Mouse (Mus musculus) lung, postnatal 0 days (tissue): ENCODE measurements around the gene Klf9. TPM values are rescaled to one million over a fixed set of nuclear protein-coding genes. Genes with fewer than 3 reads are reported as not detected.
A peak's percentile ranks its signal among the peaks of the same experiment; 100 is the strongest.

Experiments
- ATAC-seq: fragments of 200-750 bp; cut with Nextera tagmentation; 2 replicates; pipeline ENCODE4 v1.8.0; 2017; ENCODE audit warnings: moderate library complexity
- DNase-seq: peaks from one replicate; pipeline ENCODE4 v3.0.0-alpha.2; 2016; ENCODE audit warnings: low spot score
- H3K27ac ChIP-seq: fragments of 300-500 bp; sonication (generic); 2 replicates; pipeline ENCODE4 v1.5.1; 2014; ENCODE audit warnings: antibody characterized with exemption, mild to moderate bottlenecking, low read length, mixed read lengths
- H3K27me3 ChIP-seq: fragments of 300-500 bp; sonication (generic); replicated peaks from 2 replicates; pipeline ENCODE4 v1.6.1; 2014; ENCODE audit warnings: low read length, mixed read lengths; ENCODE audit not compliant: insufficient read depth
- H3K36me3 ChIP-seq: fragments of 300-500 bp; sonication (generic); 2 replicates; pipeline ENCODE4 v1.6.1; 2014; ENCODE audit warnings: low read length, mixed read lengths; ENCODE audit not compliant: insufficient read depth
- H3K4me1 ChIP-seq: fragments of 300-500 bp; sonication (generic); 2 replicates; pipeline ENCODE4 v1.6.1; 2014; ENCODE audit warnings: antibody characterized with exemption, low read depth, low read length, mixed read lengths; ENCODE audit not compliant: insufficient read depth
- H3K4me2 ChIP-seq: fragments of 300-500 bp; sonication (generic); replicated peaks from 2 replicates; pipeline ENCODE4 v1.6.1; 2014; ENCODE audit warnings: low read depth, mild to moderate bottlenecking, low read length, moderate library complexity, mixed read lengths
- H3K4me3 ChIP-seq: fragments of 300-500 bp; sonication (generic); 2 replicates; pipeline ENCODE4 v1.5.1; 2014; ENCODE audit warnings: low read depth, low read length
- H3K9ac ChIP-seq: fragments of 300-500 bp; sonication (generic); replicated peaks from 2 replicates; pipeline ENCODE4 v1.6.1; 2014; ENCODE audit warnings: low read depth, mild to moderate bottlenecking
- H3K9me3 ChIP-seq: fragments of 300-500 bp; sonication (generic); 2 replicates; pipeline ENCODE4 v1.6.1; 2016; ENCODE audit warnings: low read length, mixed read lengths
- CTCF ChIP-seq: IDR thresholded peaks from 2 replicates; pipeline ENCODE4 v1.5.1; 2016; ENCODE audit warnings: antibody characterized with exemption, mild to moderate bottlenecking
- EP300 ChIP-seq: IDR thresholded peaks from 2 replicates; pipeline ENCODE4 v1.6.1; 2016; ENCODE audit warnings: antibody characterized with exemption, mild to moderate bottlenecking, control low read depth
- WGBS: fragments of 180-500 bp; shearing (Covaris S2); extraction: QIAGEN DNeasy Blood & Tissue Kit; methylation state at CpG from one replicate; pipeline ENCODE4 v1.1.7; 2014; 5-methylcytosine and 5-hydroxymethylcytosine counted together
- polyA plus RNA-seq: library from polyadenylated mRNA; unstranded; fragments of >200 nt; fragmentation: Nextera tagmentation; extraction: Ambion mirVana; gene quantifications from 2 replicates; pipeline ENCODE4 v1.2.1, GENCODE M21; 2015

The Klf9 gene
- polyA plus RNA-seq, 1 experiment from 2014 or later: 46.2 TPM

DNA sequence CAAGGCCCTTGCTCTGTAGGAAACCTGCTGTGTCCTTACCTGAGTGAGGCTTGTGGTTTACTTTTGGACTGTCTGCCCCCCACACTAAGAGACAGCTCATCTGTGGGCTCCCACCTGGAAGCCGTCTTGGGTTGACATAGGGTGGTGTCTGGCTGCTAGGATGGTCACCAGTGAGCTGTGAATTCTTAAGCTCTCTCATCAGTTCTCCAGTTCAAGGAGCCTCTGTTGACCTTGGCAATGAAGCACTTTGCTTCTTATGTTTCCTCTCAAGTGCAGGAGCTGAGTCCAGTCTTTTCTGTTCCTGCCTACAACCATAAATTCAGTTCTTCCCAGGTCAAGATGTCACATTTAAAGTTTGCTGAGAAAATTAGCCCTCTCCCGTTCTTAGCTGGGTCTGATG lies 34.5 kb downstream of the Klf9 start:
- no peak overlapping the region for H3K4me3 ChIP-seq
- H3K4me2 ChIP-seq: no peak overlapping the region
- ATAC-seq (peak; percentile 40; the same call in 1 of the 2 replicates), DNase-seq (peak; percentile 72)
- H3K27me3 ChIP-seq: no peaks in the 10 kb centered on the region
- H3K27ac ChIP-seq: no peak overlapping the region
- TF ChIP-seq CTCF (no peak), EP300 (peak; percentile 18; the same call in 1 of the 2 replicates)
- no peak overlapping the region for H3K9ac ChIP-seq
- WGBS: 46% methylated on average over 2 of the region's 2 CpGs
- H3K9me3 ChIP-seq: no peaks in the 10 kb centered on the region
- H3K36me3 ChIP-seq: no peaks in the 10 kb centered on the region
- H3K4me1 ChIP-seq: no peaks in the 10 kb centered on the region; the same call in 1 of the 2 replicates

DNA sequence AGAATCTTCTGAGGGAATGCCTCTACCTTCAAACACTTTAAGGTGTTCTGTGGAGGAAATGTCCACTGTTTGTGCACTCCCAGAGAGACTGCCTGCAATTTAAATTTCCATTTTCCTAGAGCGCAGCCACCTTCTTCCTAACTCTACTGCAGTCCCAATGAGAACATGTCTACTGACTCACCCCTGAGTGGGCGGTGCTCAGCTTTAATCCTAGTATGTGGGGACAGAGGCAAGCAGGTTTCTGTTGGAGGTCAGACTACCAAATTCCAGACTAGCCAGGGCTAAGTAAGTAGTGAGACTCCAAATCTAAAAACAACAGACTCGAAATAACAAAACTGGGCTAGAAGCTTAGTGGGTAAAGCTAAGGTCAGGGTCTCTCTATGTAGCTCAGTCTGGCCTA lies 37.5 kb downstream of the Klf9 start:
- DNase-seq: no peak
- TF ChIP-seq EP300: no peak
- no peak for TF ChIP-seq CTCF
- no peak overlapping the region for H3K4me2 ChIP-seq
- no peak for ATAC-seq
- H3K27ac ChIP-seq: no peak overlapping the region
- H3K27me3 ChIP-seq: no peaks in the 10 kb centered on the region
- H3K4me1 ChIP-seq: no peaks in the 10 kb centered on the region; the same call in 1 of the 2 replicates
- 97% methylated on average over 3 of the region's 3 CpGs for WGBS
- H3K4me3 ChIP-seq: no peak overlapping the region
- H3K9ac ChIP-seq: no peak overlapping the region
- H3K36me3 ChIP-seq: no peaks in the 10 kb centered on the region
- H3K9me3 ChIP-seq: no peaks in the 10 kb centered on the region

- TF ChIP-seq EP300 (no peak), CTCF (no peak)
- DNase-seq (no peak), ATAC-seq (no peak)
- H3K4me1 ChIP-seq: no peaks in the 10 kb centered on the region
- H3K27me3 ChIP-seq: no peaks in the 10 kb centered on the region
- no peak overlapping the region for H3K4me3 ChIP-seq
- H3K36me3 ChIP-seq: no peaks in the 10 kb centered on the region
- no peak overlapping the region for H3K4me2 ChIP-seq
- no peak overlapping the region for H3K27ac ChIP-seq
- no peaks in the 10 kb centered on the region for H3K9me3 ChIP-seq
- 93% methylated on average over 4 of the region's 4 CpGs for whole genome bisulfite sequencing
- no peak overlapping the region for H3K9ac ChIP-seq
Observed at GRCm38 (mm10) chr19:23183493-23183892, 42.5 kb downstream of the Klf9 start.

- no peaks in the 10 kb centered on the region for H3K4me1 ChIP-seq
- H3K27ac ChIP-seq: no peak overlapping the region
- no peak overlapping the region for H3K9ac ChIP-seq
- no peak for DNase-seq
- no peaks in the 10 kb centered on the region for H3K9me3 ChIP-seq
- H3K4me3 ChIP-seq: no peak overlapping the region
- no peak overlapping the region for H3K4me2 ChIP-seq
- H3K36me3 ChIP-seq: no peaks in the 10 kb centered on the region
- H3K27me3 ChIP-seq: no peaks in the 10 kb centered on the region
- no peak for ATAC-seq
- no peak for TF ChIP-seq EP300
- TF ChIP-seq CTCF: no peak
- 88% methylated on average over 4 of the region's 4 CpGs for WGBS
Observed at GRCm38 (mm10) chr19:23184068-23184467, 43.0 kb downstream of the Klf9 start.

DNA sequence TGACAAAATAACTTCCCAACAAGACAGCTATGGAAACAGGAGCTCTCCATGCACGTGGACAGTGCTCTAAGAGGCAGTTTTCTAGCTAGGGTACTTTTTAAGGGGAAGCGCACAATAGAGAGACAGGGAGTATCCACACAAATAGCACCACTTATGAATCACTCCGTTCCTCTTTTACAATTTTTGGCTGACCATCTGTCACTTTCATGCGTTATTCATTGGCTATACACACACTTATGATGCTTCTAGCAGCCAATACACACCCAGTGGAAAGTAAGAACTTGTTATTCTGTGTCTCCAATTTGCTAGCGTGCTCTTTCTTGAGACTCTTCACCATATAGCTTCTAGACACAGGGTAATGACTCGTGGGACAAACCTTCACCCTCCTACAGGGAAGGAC lies 46.7 kb downstream of the Klf9 start:
- Histone ChIP-seq H3K9ac (no peak overlapping the region), H3K27me3 (no peaks in the 10 kb centered on the region), H3K4me2 (no peak overlapping the region), H3K27ac (no peak overlapping the region), H3K9me3 (no peaks in the 10 kb centered on the region), H3K4me3 (no peak overlapping the region), H3K36me3 (no peaks in the 10 kb centered on the region), H3K4me1 (no peaks in the 10 kb centered on the region)
- ATAC-seq: no peak
- 81% methylated on average over 6 of the region's 6 CpGs for WGBS
- DNase-seq: no peak
- no peak for TF ChIP-seq CTCF
- no peak for TF ChIP-seq EP300

DNA sequence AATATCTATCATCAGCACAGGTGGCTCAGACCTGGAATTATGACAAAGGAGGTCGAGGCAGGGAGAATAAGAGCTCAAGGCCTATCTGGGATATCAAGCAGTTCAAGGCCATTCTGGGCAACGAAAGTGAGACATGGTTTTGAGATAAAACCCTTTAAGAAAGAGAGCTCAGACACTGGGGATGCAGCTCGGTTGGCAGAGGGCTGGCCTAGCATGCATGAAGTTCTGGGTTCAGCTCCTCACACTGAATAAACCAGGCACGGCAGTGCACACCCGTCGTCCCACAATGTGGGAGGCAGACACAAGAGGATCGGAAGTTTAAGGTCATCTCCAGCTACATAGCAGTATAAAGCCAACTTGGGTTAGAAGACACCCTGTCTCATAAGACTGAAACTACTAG lies 48.0 kb downstream of the Klf9 start:
- H3K4me1 ChIP-seq: no peaks in the 10 kb centered on the region
- 85% methylated on average over 7 of the region's 7 CpGs for WGBS
- H3K27ac ChIP-seq: no peak overlapping the region
- H3K36me3 ChIP-seq: no peaks in the 10 kb centered on the region
- no peak overlapping the region for H3K4me2 ChIP-seq
- no peaks in the 10 kb centered on the region for H3K27me3 ChIP-seq
- no peak overlapping the region for H3K9ac ChIP-seq
- H3K4me3 ChIP-seq: no peak overlapping the region
- ATAC-seq (no peak), DNase-seq (no peak)
- no peaks in the 10 kb centered on the region for H3K9me3 ChIP-seq
- TF ChIP-seq CTCF: no peak
- no peak for TF ChIP-seq EP300

DNA sequence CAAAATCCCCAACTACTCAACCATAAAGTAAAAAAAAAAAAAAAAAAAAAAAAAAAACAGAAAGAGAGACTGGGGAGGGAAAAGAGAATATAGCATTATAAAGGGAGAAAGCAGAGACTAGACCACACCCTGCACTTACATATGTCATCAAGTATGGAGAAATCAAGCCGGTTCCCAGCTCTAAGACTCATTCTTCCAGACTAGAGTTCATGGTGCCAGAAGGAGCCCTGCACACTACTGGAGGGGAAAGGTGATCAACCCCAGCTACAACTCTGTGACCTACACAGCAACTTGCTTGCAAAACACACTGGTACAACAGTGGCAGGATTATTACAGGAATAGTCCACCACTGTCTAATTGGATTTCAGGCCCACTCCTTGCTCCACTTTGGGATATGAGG lies 48.7 kb downstream of the Klf9 start:
- Histone ChIP-seq H3K9ac (no peak overlapping the region), H3K4me1 (no peaks in the 10 kb centered on the region), H3K36me3 (no peaks in the 10 kb centered on the region), H3K27me3 (no peaks in the 10 kb centered on the region), H3K27ac (no peak overlapping the region), H3K4me3 (no peak overlapping the region), H3K4me2 (no peak overlapping the region), H3K9me3 (no peaks in the 10 kb centered on the region)
- 57% methylated on average over 1 of the region's 1 CpGs for WGBS
- no peak for TF ChIP-seq EP300
- TF ChIP-seq CTCF: no peak
- DNase-seq (peak; percentile 42), ATAC-seq (peak; percentile 56; the same call in 1 of the 2 replicates)
